Mouse (Mus musculus): ENCODE measurements around the gene Exosc8. TPM values are rescaled to one million over a fixed set of nuclear protein-coding genes. Genes with fewer than 3 reads are reported as not detected.
"Not testable (repeated sequence)": the region's sequence is repeated elsewhere in the genome, so short reads cannot be mapped to it uniquely, and the experiment has no call there.

Exosc8 gene
- total RNA-seq (2021) = 10 to 100 TPM; 34.3 to 37.3 TPM
- long read RNA-seq, experiment 1, transcript Exosc8-201 (11 exons, 1,300 nt) = major isoform, 6 of 12 reads
- long read RNA-seq, experiment 1, partial matches to known transcripts = 3 of 12 reads
- long read RNA-seq, experiment 1, other reads (novel, unspliced or antisense) = 3 of 12 reads
- long read RNA-seq, experiment 2, partial matches to known transcripts = 3 of 10 reads
- long read RNA-seq, experiment 2, other reads (novel, unspliced or antisense) = 6 of 10 reads

DNA sequence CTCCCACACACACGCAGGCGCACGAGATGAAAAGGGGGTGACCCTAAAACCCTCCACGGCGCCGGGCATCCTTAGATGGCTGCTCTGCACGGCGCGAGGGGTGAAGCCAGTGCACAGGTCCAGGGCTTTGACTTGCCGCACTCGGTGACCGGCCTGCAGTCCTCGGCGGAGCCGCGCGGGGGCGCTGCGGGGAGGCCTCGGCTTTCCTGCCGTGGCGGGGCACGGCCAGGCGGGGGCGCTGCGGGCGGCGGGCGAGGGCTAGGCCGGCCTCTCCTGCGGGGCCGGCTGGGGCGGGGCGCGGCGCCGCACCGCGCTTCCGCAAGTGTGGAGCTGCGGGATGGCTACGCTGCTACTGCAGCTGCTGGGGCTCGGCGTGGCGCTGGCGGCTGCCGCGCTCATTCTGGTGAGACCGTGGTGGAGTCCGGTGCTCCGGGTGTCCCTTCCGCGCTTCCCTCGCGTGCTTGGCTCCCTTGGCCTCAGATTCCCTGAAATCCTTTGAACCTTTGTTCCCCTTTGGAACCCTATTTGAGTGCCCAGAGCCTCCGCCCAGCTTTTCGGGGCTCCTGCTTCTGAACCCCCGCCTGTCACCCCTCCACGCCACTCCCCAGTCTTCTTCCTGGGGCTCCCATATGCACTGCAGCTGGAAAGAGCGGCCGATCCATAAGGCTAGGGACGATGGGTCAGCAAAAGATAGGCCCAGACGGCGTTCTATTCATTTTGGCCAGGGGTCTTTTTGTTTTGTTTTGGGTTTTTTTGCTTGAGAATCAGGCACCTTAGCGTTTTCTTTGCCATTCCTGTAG, at the start of gene Exosc8, which contains the start of gene Alg5:
Gene Exosc8, minus strand, starts transcription at position 147 of the 800 bp plus-strand sequence.
Gene Alg5, plus strand, starts transcription at position 293 of the 800 bp plus-strand sequence.
- H3K27ac ChIP-seq = peak within 1 kb of the TSS; percentile 100
- intact Hi-C loops (cut with DNase I) = loop anchor here (1.0 to 5.0 kb wide), 5 partner anchors 21 to 327 kb away; partner anchors contain the start of gene Rfxap
- TF ChIP-seq CTCF (IDR thresholded peaks at IDR 0.05) = peak; percentile 84

DNA sequence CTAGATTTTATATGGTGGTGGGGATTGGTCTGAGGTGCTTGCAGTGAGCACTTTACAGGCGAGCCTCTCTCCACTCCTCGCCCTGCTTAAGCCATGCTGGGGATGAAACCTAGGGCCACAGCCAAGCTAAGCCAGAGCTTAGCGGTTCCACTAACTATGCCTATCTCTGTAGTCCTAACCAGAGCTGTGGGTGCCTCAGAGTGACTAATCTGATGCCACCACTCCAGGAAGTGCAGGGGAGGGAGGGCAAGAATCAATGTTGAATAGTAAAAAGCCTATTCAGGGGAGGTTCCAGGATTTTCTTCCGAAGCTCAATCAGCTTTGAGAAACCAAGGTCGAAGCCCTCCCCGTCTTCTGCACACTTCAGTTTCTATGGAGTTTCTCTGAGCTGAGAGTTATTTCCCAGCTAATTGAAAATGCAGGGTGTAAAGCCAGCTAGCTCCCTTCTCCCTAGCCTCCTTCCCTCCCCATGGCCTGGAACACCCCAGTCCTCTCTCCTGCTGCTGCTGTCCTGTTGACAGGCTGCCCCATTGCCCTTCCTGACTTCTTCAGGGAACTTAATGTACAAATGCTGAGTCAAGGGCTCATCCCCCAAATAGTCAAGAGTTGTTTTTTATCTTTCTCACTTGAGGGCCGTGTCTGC, 40.9 kb upstream of the Exosc8 start:
- intact Hi-C loops (cut with DNase I) = no loop called here
- no peak for DNase-seq (ENCODE audit: extremely low spot score in 1 of 2, low spot score in 2 of 2)
- TF ChIP-seq CTCF (IDR thresholded peaks at IDR 0.05) = no peak
- H3K4me3 ChIP-seq = no peak overlapping the region
- H3K27ac ChIP-seq = no peak overlapping the region

More for the DNA sequence above, at the start of gene Exosc8, which contains the start of gene Alg5:
- DNase-seq (ENCODE audit: extremely low spot score in 1 of 2, low spot score in 2 of 2) = peak; percentile 87 to 97
- H3K4me3 ChIP-seq = peak within 1 kb of the TSS; percentile 99

DNA sequence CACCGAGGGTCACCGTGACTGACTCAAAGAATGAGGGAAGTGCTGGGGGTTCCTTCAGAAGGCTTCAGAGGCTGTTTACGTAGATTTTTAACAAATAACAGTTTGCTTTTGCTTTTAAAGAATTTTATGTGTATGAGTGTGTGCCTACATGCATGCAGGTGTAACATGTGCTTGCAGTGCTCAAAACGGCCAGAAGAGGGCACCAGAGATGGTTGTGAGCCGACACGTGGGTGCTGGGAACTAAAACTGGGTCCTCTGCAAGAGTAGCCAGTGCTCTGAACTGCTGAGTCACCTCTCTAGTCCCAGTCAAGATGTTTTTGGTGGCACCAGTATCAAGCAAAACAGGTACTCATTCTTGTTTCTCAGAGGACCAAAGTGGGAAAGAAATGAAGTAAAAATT, 38.4 kb upstream of the Exosc8 start:
- DNase-seq (ENCODE audit: extremely low spot score in 1 of 2, low spot score in 2 of 2) = no peak
- no peak overlapping the region for H3K4me3 ChIP-seq
- no peak overlapping the region for H3K27ac ChIP-seq
- TF ChIP-seq CTCF (IDR thresholded peaks at IDR 0.05) = peak; percentile 9; the same call in 1 of the 2 replicates
- intact Hi-C loops (cut with DNase I) = no loop called here

DNA sequence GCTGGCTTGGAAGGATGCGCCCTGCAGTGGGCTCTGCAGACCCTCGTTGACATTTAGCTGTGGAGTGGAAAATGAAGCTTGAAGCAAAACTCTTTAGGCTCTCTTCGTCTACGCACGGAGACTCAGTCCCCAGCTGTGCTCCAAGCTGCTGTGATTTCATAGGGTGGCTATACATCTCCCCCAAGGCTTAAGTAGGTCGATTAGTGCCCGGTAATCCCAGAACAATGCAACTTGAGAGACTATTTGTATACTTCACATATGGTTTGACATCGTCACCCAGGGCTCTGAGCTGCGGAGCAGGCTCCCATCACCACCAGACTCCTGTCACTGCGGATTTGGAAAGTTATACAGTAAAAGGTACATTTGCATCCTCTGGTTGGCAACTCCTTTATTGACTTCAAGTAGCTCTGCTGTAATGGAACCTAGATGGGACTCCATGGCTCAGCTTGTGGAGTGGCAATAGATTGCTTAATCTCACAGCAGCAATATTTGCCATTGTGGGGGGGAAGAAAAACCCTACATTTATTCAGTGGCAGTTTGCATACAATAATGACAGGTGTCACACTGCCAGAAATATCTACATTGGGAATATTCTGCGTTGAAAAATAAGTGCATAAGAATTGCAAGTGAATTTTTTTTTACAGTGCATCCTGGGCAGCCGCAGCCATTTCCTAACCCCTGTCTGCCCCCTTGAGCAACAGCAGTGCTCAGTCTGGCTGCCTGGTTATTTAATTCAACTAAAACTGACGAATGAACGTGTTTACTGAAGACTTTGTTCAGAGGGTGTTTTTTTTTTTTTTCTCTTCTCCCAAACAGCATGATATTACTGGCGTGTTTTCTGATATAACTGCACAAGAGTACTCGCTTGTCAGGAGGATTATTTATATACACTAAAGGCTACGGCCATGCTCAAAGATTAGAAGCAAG, 34.4 kb upstream of the Exosc8 start:
- intact Hi-C loops (cut with DNase I) = no loop called here
- no peak overlapping the region for H3K4me3 ChIP-seq
- no peak for DNase-seq (ENCODE audit: extremely low spot score in 1 of 2, low spot score in 2 of 2)
- no peak overlapping the region for H3K27ac ChIP-seq
- TF ChIP-seq CTCF (IDR thresholded peaks at IDR 0.05) = no peak

DNA sequence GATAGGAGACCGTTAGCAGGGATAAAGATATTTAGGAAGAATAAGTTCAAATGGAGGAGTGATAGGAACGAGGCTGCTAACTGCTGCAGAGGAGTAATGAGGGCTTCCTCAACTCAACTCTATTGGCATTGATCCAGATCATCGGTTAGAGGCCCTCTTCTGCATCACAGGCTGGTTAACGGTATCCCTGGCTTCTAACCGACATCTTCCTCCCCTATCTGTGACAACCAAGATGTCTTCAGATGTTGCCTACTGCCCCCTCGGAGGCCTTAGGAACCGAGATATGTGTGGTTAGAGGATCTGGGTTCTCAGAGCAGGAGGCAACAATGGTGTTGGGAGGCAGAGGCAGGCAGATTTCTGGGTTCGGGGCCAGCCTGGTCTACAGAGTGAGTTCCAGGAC, 33.4 kb upstream of the Exosc8 start:
- no peak for DNase-seq (ENCODE audit: extremely low spot score in 1 of 2, low spot score in 2 of 2)
- intact Hi-C loops (cut with DNase I) = no loop called here
- no peak overlapping the region for H3K4me3 ChIP-seq
- no peak overlapping the region for H3K27ac ChIP-seq
- no peak for TF ChIP-seq CTCF (IDR thresholded peaks at IDR 0.05)

DNA sequence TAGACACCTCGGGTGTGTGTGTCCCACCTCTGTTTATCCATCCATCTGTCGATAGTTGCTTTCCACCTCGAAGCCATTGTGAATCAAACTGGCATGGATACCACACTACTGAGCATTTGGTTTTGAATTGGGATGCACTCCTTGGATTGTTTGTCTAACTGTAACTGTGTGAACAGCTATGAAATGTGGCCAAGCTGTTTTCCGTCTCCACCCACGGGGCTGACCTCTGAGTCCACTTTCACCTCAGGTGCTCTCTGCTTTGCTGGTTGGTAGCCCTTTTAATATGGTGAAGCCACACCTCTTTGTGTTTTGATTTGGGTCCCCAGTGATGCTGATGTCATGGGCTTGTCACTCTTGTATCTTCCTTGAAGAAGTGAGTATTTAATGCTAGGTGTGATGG, 31.6 kb upstream of the Exosc8 start:
- no peak for TF ChIP-seq CTCF (IDR thresholded peaks at IDR 0.05)
- intact Hi-C loops (cut with DNase I) = no loop called here
- no peak for DNase-seq (ENCODE audit: extremely low spot score in 1 of 2, low spot score in 2 of 2)
- Histone ChIP-seq H3K4me3 (no peak overlapping the region), H3K27ac (no peak overlapping the region)

DNA sequence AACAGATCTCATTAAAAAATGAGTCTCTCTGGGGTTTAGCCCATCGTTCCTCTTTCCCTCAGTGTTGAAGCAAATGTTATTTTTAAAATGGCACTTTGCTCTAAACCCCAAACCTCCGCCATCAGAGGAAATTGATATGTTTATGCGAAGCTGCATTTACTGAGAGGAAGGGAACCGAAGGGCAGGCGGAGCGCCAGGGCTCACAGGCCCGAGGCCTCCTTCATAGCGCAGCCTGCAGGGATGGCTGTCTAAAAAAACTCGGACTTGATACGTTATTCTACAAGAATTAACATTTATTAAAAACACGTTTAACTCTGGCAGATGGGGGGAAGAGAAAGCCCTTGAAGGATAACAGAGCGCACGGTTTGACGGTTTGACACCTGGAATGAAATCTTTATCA, 30.8 kb upstream of the Exosc8 start:
- DNase-seq (ENCODE audit: extremely low spot score in 1 of 2, low spot score in 2 of 2) = no peak
- H3K4me3 ChIP-seq = no peak overlapping the region
- H3K27ac ChIP-seq = no peak overlapping the region
- TF ChIP-seq CTCF (IDR thresholded peaks at IDR 0.05) = no peak
- intact Hi-C loops (cut with DNase I) = no loop called here

DNA sequence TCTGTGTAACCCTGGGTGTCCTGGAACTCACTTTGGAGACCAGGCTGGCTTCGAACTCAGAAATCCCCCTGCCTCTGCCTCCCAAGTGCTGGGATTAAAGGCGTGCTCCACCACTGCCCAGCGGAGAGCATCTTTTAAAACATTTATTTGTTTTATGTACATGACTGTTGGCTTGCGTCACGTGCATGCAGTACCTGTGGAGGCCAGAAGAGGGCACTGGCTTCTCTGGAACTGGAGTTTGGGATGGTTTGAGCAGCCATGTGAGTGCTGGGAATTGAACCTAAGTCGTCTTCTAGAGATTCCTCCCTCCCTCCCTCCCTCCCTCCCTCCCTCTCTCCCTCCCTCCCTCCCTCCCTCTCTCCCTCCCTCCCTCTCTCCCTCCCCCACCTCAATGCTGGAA, 30.3 kb upstream of the Exosc8 start:
- H3K27ac ChIP-seq; H3K4me3 ChIP-seq; DNase-seq (ENCODE audit: extremely low spot score in 1 of 2, low spot score in 2 of 2); intact Hi-C loops (cut with DNase I): not testable (repeated sequence)
- TF ChIP-seq CTCF (IDR thresholded peaks at IDR 0.05) = peak; percentile 25

DNA sequence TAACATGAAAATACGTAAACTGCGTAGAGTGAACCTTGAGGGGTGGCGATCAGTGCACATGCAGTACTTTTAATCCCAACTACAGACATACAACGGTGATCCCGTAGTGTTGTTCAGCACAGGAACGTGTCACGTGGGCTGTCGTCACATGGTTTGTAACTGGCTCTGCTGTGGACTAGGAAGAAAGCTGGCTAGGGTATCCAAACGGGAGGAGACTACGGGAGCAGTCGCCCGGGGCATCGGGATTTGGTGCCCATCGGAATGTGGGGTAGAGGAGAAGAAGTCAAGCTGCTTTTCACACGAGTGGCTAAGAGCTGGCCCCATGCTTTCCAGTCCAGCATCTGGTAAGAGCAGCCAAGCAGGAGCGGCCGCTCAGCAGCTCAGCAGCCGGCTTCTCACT, 29.2 kb upstream of the Exosc8 start:
- no peak overlapping the region for H3K27ac ChIP-seq
- peak; percentile 22 to 37 for DNase-seq (ENCODE audit: extremely low spot score in 1 of 2, low spot score in 2 of 2)
- peak overlapping the region; percentile 31 for H3K4me3 ChIP-seq
- intact Hi-C loops (cut with DNase I) = no loop called here
- no peak for TF ChIP-seq CTCF (IDR thresholded peaks at IDR 0.05)

DNA sequence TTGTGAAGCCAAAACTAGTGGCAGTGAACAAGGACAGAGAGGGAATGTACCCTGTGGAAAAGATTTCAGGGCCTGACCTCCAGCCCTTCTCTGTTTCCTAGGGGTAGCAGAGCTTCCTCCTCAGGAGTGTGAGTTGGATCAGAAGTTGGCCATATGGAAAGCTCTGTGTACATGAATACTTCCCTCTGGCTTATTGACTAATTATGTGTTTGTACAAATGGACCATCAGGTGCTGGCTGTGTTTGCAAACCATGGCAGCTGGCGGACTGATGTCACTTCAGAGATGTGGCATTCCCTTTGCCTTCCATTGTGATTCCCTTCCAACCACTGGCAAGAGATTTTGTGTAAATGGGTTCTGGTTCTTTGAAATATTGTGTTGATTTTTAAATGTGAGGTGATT, 26.1 kb upstream of the Exosc8 start:
- intact Hi-C loops (cut with DNase I) = no loop called here
- TF ChIP-seq CTCF (IDR thresholded peaks at IDR 0.05) = no peak
- DNase-seq (ENCODE audit: extremely low spot score in 1 of 2, low spot score in 2 of 2) = no peak
- H3K27ac ChIP-seq = no peak overlapping the region
- no peak overlapping the region for H3K4me3 ChIP-seq

All from left cerebral cortex, adult 2 months (tissue).